Mouse (Mus musculus) cerebellum, adult 11 months (tissue): ENCODE results near the gene Slc25a29.

Experiments
- DNase-seq: peaks from one replicate; pipeline ENCODE4 v3.0.0; 2022

The Slc25a29 gene

DNA sequence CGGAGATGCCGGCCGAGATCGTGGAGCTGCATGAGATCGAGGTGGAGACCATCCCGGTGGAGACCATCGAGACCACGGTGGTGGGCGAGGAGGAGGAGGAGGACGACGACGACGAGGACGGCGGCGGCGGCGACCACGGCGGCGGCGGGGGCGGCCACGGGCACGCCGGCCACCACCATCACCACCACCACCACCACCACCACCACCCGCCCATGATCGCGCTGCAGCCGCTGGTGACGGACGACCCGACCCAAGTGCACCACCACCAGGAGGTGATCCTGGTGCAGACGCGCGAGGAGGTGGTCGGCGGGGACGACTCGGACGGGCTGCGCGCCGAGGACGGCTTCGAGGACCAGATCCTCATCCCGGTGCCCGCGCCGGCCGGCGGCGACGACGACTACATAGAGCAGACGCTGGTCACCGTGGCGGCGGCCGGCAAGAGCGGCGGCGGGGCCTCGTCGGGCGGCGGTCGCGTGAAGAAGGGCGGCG lies 42.2 kb downstream of the Slc25a29 start:
- peak; percentile 61 for DNase-seq

DNA sequence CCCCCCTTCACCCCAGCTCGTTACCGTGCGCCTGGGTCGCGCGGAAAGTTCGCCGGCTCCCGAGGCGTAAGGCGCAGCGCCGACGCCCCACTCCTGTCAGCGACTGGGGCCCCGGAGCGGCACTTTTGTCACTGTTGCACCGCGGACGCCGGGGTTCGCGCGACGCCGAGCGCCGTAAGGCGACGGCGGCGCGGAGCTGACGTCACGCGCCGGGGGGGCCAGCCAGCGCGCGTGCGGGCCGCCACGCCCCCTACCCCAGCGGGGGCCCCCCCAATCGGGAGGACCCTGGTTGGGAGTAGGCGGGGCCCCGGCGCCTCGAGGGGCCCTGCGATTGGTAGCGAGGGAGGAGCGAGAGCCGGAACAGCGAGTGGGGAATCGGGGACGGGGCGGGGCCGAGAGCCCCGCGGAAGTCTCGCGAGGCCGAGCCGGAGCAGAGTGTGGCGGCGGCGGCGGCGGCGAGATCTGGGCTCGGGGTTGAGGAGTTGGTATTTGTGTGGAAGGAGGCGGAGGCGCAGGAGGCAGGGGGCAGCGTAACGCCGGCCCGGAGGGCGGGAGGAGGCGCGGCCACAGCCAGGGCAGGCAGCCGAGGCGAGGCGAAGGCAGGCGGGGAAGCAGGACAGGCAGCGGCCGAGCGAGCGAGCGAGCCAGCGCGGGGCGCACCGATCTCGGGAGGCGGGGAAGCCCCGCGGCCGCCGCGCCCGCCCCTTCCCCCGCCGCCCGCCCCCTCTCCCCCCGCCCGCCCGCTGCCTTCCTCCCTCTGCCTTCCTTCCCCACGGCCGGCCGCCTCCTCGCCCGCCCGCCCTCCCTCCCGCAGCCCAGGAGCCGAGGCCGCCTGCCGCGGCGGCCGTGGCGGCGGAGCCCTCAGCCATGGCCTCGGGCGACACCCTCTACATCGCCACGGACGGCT lies 42.9 kb downstream of the Slc25a29 start, which contains the start of gene Yy1:
Gene Yy1 (plus strand): TSS at position 428 of the 907 bp plus-strand sequence.
- DNase-seq, result peak; percentile 99

DNA sequence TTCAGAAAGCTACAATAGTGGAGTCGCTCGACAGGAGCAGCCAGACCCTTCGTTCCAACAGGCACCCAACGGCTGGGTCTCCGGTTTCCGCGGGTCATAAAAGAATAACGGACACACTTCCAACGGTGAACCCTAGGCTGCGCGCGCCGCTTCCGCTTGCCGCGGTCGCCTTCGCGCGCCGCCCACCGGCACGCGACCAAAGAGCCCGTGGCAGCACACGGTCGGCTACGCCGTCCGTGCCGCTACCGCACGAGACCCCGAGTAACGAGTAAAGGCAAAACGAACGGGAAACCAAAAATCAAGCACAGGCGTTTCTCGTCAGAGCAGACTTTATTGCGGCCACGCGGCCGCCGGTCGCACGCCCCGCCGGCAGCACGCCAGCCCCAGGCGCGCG lies 43.5 kb downstream of the Slc25a29 start:
- DNase-seq, result peak; percentile 76

DNA sequence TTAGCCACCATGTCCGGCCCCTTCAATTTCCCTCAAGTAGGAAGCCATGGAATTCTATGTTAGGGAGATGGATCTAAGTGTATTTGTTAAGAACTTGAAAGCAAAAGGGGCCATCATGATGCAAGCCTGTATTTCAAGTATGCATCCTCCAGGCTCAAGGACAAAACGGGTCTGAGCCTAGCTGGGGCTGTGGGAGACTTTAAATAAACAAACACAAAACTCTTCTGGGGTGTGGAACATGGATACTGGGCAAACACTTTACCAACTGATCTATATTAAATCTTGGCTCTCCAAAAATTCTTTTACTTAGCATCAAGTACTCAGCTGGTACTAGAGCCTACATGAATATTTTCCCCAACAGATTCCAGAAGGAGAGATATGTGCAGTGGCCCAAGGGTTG lies 48.4 kb downstream of the Slc25a29 start:
- no peak for DNase-seq

DNA sequence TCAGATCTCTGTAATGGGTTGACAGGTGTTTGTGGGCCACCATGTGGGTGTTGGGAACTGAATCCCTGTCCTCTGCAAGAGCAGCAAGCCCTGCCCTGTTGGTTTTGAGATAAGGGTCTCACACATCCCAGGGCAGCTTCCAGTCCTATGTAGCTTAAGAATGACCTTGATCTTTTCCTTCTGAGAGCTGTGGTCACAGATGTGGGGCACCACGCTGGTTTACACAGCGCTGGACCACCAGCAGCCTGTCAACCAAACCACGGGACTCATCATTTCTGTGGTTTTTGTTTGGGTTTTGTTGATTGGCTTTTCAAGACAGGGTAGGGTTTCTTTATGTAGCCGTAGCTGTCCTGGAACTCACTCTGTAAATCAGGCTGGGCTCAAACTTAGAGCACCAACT lies 50.5 kb downstream of the Slc25a29 start:
- no peak for DNase-seq

DNA sequence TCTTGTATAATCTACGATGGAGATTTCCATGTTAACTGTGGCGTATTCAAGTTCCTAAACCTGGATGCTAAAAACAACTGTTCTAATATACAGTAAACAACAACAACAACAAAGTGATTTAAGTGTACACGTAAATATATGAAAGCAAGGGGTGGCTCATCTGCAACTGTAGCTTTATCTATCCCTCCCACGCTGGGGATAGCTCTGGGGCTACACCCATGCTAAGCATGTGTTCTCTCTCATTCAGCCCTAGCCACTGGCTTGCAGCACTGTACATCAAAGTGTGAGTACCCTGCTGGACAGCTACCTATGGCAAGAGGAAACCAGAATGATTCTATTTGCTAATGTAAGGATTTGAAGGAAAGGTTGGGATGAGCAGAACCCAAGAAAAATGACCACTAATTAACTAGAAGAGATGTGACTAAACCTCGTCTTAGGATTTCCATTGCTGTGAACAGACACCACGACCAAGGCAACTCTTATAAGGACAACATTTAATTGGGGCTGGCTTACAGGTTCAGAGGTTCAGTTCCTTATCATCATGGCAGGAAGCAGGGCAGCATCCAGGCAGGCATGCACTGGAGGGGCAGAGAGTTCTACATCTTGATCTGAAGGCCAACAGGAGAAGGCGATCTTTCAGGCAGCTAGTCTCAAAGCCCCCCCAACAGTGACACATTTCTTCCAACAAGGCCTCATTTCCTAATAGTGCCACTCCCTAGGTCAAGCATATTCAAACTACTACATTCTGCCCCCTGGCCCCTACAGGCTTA lies 55.4 kb downstream of the Slc25a29 start:
- DNase-seq, result no peak
